9 mouse cellular contexts compared by ENCODE assay signal in genomic region chr8:93888702-93889480, GRCm38 (mm10).
DNase-seq lines count a peak whose midpoint lies in the region; ATAC-seq and TF ChIP-seq lines count a peak whose summit lies in the region.
"Had no signal": no experiment of that assay in that cellular context is flagged by ENCODE, and none has a peak within 500 bp of the region (broad histone marks: within the 10 kb centered on the region; RNA-seq: fewer than 3 reads in every experiment).

No protein-coding gene starts in this region.

- peaks cover 18% of the 10 kb centered on the region for H3K4me1 ChIP-seq in hindbrain, embryonic 12.5 days
- H3K4me1 ChIP-seq in hindbrain, embryonic 14.5 days (replicated peaks; ENCODE audit: control insufficient read depth, insufficient read depth, low read length) = peaks cover 15% of the 10 kb centered on the region
- peaks cover 17% of the 10 kb centered on the region for H3K4me1 ChIP-seq in hindbrain, postnatal 0 days (ENCODE audit: insufficient read depth, low read length)
- peaks cover 22% of the 10 kb centered on the region for H3K4me1 ChIP-seq in olfactory bulb, adult 2 months (ENCODE audit: control insufficient read depth, insufficient read depth, low read length)
- H3K4me1 ChIP-seq in liver, postnatal 0 days (ENCODE audit: insufficient read depth) = no peaks in the 10 kb centered on the region

- H3K27me3 ChIP-seq in hindbrain, embryonic 12.5 days = no peaks in the 10 kb centered on the region
- no peaks in the 10 kb centered on the region for H3K27me3 ChIP-seq in hindbrain, embryonic 14.5 days (ENCODE audit: control insufficient read depth, insufficient read depth, low read length)
- H3K27me3 ChIP-seq in hindbrain, postnatal 0 days (ENCODE audit: insufficient read depth, low read length) = no peaks in the 10 kb centered on the region
- H3K27me3 ChIP-seq in liver, postnatal 0 days (ENCODE audit: insufficient read depth, low read length) = no peaks in the 10 kb centered on the region
- H3K27me3 ChIP-seq: embryonic facial prominence, embryonic 13.5 days had no signal

- H3K4me3 ChIP-seq in hindbrain, embryonic 12.5 days = no peak overlapping the region
- no peak overlapping the region for H3K4me3 ChIP-seq in hindbrain, embryonic 14.5 days (replicated peaks; ENCODE audit: low read length)
- no peak overlapping the region for H3K4me3 ChIP-seq in hindbrain, postnatal 0 days (ENCODE audit: low read length)
- no peak overlapping the region for H3K4me3 ChIP-seq in olfactory bulb, adult 2 months (ENCODE audit: insufficient read depth, low read depth, low read length)
- no peak overlapping the region for H3K4me3 ChIP-seq in liver, postnatal 0 days (ENCODE audit: low read depth, low read length)
- H3K4me3 ChIP-seq: embryonic facial prominence, embryonic 13.5 days had no signal

- peak overlapping the region; percentile 52; the same call in 1 of the 2 replicates for H3K27ac ChIP-seq in hindbrain, embryonic 12.5 days
- no peak overlapping the region; the same call in 1 of the 2 replicates for H3K27ac ChIP-seq in hindbrain, embryonic 14.5 days
- H3K27ac ChIP-seq in hindbrain, postnatal 0 days = peak overlapping the region; percentile 45; the same call in 1 of the 2 replicates
- H3K27ac ChIP-seq in olfactory bulb, adult 2 months (ENCODE audit: insufficient read depth, low read depth, low read length) = peak overlapping the region; percentile 46; the same call in 1 of the 2 replicates
- H3K27ac ChIP-seq in liver, postnatal 0 days (ENCODE audit: low read depth) = no peak overlapping the region
- H3K27ac ChIP-seq: embryonic facial prominence, embryonic 13.5 days had no signal

- WGBS in hindbrain, embryonic 12.5 days = 48% methylated on average over 11 of the region's 11 CpGs
- WGBS in hindbrain, embryonic 14.5 days = 48% methylated on average over 11 of the region's 11 CpGs
- 33% methylated on average over 11 of the region's 11 CpGs for WGBS in hindbrain, postnatal 0 days
- 55% methylated on average over 11 of the region's 11 CpGs for WGBS in olfactory bulb, adult 2 months
- 63% methylated on average over 11 of the region's 11 CpGs for WGBS in liver, postnatal 0 days (ENCODE audit: insufficient replicate concordance)

- no peak for TF ChIP-seq EP300 in liver, postnatal 0 days (IDR thresholded peaks at IDR 0.05; ENCODE audit: low read depth)

- H3K36me3 ChIP-seq in hindbrain, embryonic 12.5 days = no peaks in the 10 kb centered on the region
- H3K36me3 ChIP-seq in hindbrain, embryonic 14.5 days (replicated peaks; ENCODE audit: control insufficient read depth, insufficient read depth) = 0 out of 2 replicates have a peak, but pooled peaks cover 4% of the 10 kb centered on the region
- H3K36me3 ChIP-seq in hindbrain, postnatal 0 days (ENCODE audit: insufficient read depth, low read length) = no peaks in the 10 kb centered on the region
- H3K36me3 ChIP-seq in liver, postnatal 0 days (replicated peaks; ENCODE audit: insufficient read depth, low read length) = no peaks in the 10 kb centered on the region
- H3K36me3 ChIP-seq: embryonic facial prominence, embryonic 13.5 days had no signal

- no peak; the same call in 1 of the 2 replicates for ATAC-seq in hindbrain, embryonic 12.5 days (ENCODE audit: low FRiP score)
- no peak for ATAC-seq in hindbrain, embryonic 14.5 days (ENCODE audit: low FRiP score)
- peak; percentile 55 for ATAC-seq in hindbrain, postnatal 0 days
- ATAC-seq in liver, postnatal 0 days = no peak
- ATAC-seq in megakaryocyte-erythroid progenitor cell, adult 5-6 weeks (replicated peaks; ENCODE audit: low FRiP score, low TSS enrichment, poor library complexity, severe bottlenecking) = no peak

- H3K9me3 ChIP-seq in hindbrain, embryonic 12.5 days (replicated peaks) = no peaks in the 10 kb centered on the region
- H3K9me3 ChIP-seq in hindbrain, embryonic 14.5 days (ENCODE audit: control insufficient read depth, low read length) = no peaks in the 10 kb centered on the region
- no peaks in the 10 kb centered on the region for H3K9me3 ChIP-seq in hindbrain, postnatal 0 days (ENCODE audit: low read length)
- no peaks in the 10 kb centered on the region for H3K9me3 ChIP-seq in liver, postnatal 0 days (ENCODE audit: low read length)
- H3K9me3 ChIP-seq: embryonic facial prominence, embryonic 13.5 days had no signal

- no peak for TF ChIP-seq POLR2A in olfactory bulb, adult 2 months (IDR thresholded peaks at IDR 0.05; ENCODE audit: insufficient read depth, low read depth, low read length)

- DNase-seq in hindbrain, embryonic 14.5 days (ENCODE audit: low spot score) = no peak
- peak; percentile 45 for DNase-seq in embryo, embryonic 10.5 days (ENCODE audit: low spot score)
- DNase-seq in hindbrain, postnatal 0 days (ENCODE audit: low spot score) = peak; percentile 39
- DNase-seq in liver, postnatal 0 days = no peak
- DNase-seq in gastrocnemius, adult 8-10 months (ENCODE audit: low spot score in 2 of 2) = no peak

- no peak overlapping the region for H3K9ac ChIP-seq in hindbrain, embryonic 12.5 days
- no peak overlapping the region for H3K9ac ChIP-seq in hindbrain, embryonic 14.5 days
- H3K9ac ChIP-seq in hindbrain, postnatal 0 days (replicated peaks; ENCODE audit: low read length) = no peak overlapping the region
- no peak overlapping the region for H3K9ac ChIP-seq in liver, postnatal 0 days (replicated peaks)
- H3K9ac ChIP-seq: embryonic facial prominence, embryonic 13.5 days had no signal

- no peak overlapping the region for H3K4me2 ChIP-seq in hindbrain, embryonic 12.5 days (replicated peaks)
- no peak overlapping the region for H3K4me2 ChIP-seq in hindbrain, embryonic 14.5 days (replicated peaks)
- H3K4me2 ChIP-seq in hindbrain, postnatal 0 days (ENCODE audit: low read depth, low read length) = no peak overlapping the region
- no peak overlapping the region for H3K4me2 ChIP-seq in liver, postnatal 0 days (ENCODE audit: low read depth, low read length)
- H3K4me2 ChIP-seq: embryonic facial prominence, embryonic 13.5 days had no signal

- TF ChIP-seq CTCF in hindbrain, postnatal 0 days (IDR thresholded peaks at IDR 0.05; ENCODE audit: low read depth) = no peak
- no peak for TF ChIP-seq CTCF in olfactory bulb, adult 2 months (IDR thresholded peaks at IDR 0.05; ENCODE audit: insufficient read depth, low read depth, low read length)
- no peak for TF ChIP-seq CTCF in liver, postnatal 0 days (IDR thresholded peaks at IDR 0.05; ENCODE audit: low read depth)

Comparison
In these comparisons a context has a peak if more than half of its experiments do, and no peak if none do; other contexts are left out.
1. H3K27ac ChIP-seq: peak in hindbrain, embryonic 12.5 days (single experiment), hindbrain, postnatal 0 days (single experiment) and olfactory bulb, adult 2 months (single experiment); none in hindbrain, embryonic 14.5 days (single experiment) and liver, postnatal 0 days (single experiment).
2. DNase-seq: peak in embryo, embryonic 10.5 days (single experiment) and hindbrain, postnatal 0 days (single experiment); none in hindbrain, embryonic 14.5 days (single experiment), liver, postnatal 0 days (single experiment) and gastrocnemius, adult 8-10 months (0 of 2).